Mouse (Mus musculus) B cell, adult 67 days (primary cell): Measurements from ENCODE around the gene Btbd17. TPM values are rescaled to one million over a fixed set of nuclear protein-coding genes. Genes with fewer than 3 reads are reported as not detected.

Experiments used
- total RNA-seq, 2 experiments: library from RNA; stranded (reverse); gene quantifications; 4 replicates each; pipeline ENCODE4 v1.2.4; 2023

The Btbd17 gene
- not detected for total RNA-seq

GRCm38 (mm10) chr11:114795848-114796322 lies at the start of gene Btbd17:
TSS of gene Btbd17 (minus strand) at chr11:114795945.

GRCm38 (mm10) chr11:114798624-114799023 lies 2.9 kb upstream of the Btbd17 start, which contains the start of gene Gpr142:
TSS of gene Gpr142 (plus strand) at chr11:114798924.

GRCm38 (mm10) chr11:114764820-114765818 lies 30.6 kb downstream of the Btbd17 start, which contains the start of gene Kif19a:
TSS of gene Kif19a (plus strand) at chr11:114765388.

Other genes starting within 250 kb of the Btbd17 start
- 1,000 to 10,000 TPM; 2,075 to 2,120 TPM for gene Rpl38, start 127.4 kb downstream of the Btbd17 start, total RNA-seq
- gene Ttyh2, start 120.5 kb downstream of the Btbd17 start, total RNA-seq = 1 to 10 TPM; 2.4 to 3.2 TPM
- gene Dnaic2, start 68.5 kb downstream of the Btbd17 start, total RNA-seq = not detected
- gene Kif19a, start 30.6 kb downstream of the Btbd17 start, total RNA-seq = 1 to 10 TPM; 5.1 to 5.3 TPM
- gene Gpr142, start 3.0 kb upstream of the Btbd17 start, total RNA-seq = not detected
- not detected for gene Gprc5c, start 55.2 kb upstream of the Btbd17 start, total RNA-seq
- gene Cd300a, start 94.1 kb upstream of the Btbd17 start, total RNA-seq = under 1 TPM; 0.30 to 0.78 TPM
- not detected for gene Cd300lb, start 138.4 kb upstream of the Btbd17 start, total RNA-seq
- gene Cd300c, start 173.2 kb upstream of the Btbd17 start, total RNA-seq = not detected
- under 1 TPM; 0.59 to 0.61 TPM for gene Cd300ld, start 194.0 kb upstream of the Btbd17 start, total RNA-seq
- 1 to 10 TPM in 1 of 2 experiments, under 1 TPM in 1; 0.47 to 1.2 TPM for gene Cd300c2, start 205.9 kb upstream of the Btbd17 start, total RNA-seq
- not detected for gene Cd300ld2, start 220.2 kb upstream of the Btbd17 start, total RNA-seq
- gene Cd300ld4, start 231.1 kb upstream of the Btbd17 start, total RNA-seq = not detected
- gene Cd300ld5, start 241.8 kb upstream of the Btbd17 start, total RNA-seq = not detected